In genomic region chr1:23689398-23689797, GRCm38 (mm10) we compare ENCODE assay signal across 17 mouse cellular contexts.
"Had no signal": no experiment of that assay in that cellular context is flagged by ENCODE, and none has a peak within 500 bp of the region (broad histone marks: within the 10 kb centered on the region; RNA-seq: fewer than 3 reads in every experiment).

No protein-coding gene starts in this region.

- H3K9ac ChIP-seq: liver, embryonic 15.5 days; liver, postnatal 0 days; lung, embryonic 15.5 days; neural tube, embryonic 12.5 days; stomach, embryonic 15.5 days had no signal

- H3K4me3 ChIP-seq: liver, embryonic 15.5 days; lung, embryonic 15.5 days; megakaryocyte, embryonic 14.5 days; neural tube, embryonic 12.5 days; stomach, embryonic 15.5 days had no signal

- H3K9me3 ChIP-seq: liver, embryonic 15.5 days; lung, embryonic 15.5 days; neural tube, embryonic 12.5 days; stomach, embryonic 15.5 days had no signal

- DNase-seq: liver, postnatal 0 days; lung, adult 2 months; lung, postnatal 14 days; lung, postnatal 36 days; right cerebral cortex, postnatal 14 days; thymus, adult 2 months; thymus, postnatal 25 days; thymus, postnatal 4 days had no signal

- H3K4me1 ChIP-seq: liver, embryonic 15.5 days; lung, embryonic 15.5 days; megakaryocyte, embryonic 14.5 days; neural tube, embryonic 12.5 days; stomach, embryonic 15.5 days had no signal

- H3K27me3 ChIP-seq: liver, embryonic 15.5 days; lung, embryonic 15.5 days; megakaryocyte, embryonic 14.5 days; neural tube, embryonic 12.5 days; stomach, embryonic 15.5 days had no signal

- H3K4me2 ChIP-seq: liver, embryonic 15.5 days; lung, embryonic 15.5 days; midbrain, embryonic 11.5 days; neural tube, embryonic 12.5 days; stomach, embryonic 15.5 days had no signal

- H3K36me3 ChIP-seq: liver, embryonic 15.5 days; lung, embryonic 15.5 days; neural tube, embryonic 12.5 days; stomach, embryonic 15.5 days had no signal

- ATAC-seq: liver, postnatal 0 days; lung, postnatal 0 days had no signal

- H3K27ac ChIP-seq: liver, embryonic 15.5 days; lung, embryonic 15.5 days; macrophage; neural tube, embryonic 12.5 days; stomach, embryonic 15.5 days; stomach, postnatal 0 days had no signal
